Mouse (Mus musculus): ENCODE data around the gene Nav1.

The Nav1 gene

DNA sequence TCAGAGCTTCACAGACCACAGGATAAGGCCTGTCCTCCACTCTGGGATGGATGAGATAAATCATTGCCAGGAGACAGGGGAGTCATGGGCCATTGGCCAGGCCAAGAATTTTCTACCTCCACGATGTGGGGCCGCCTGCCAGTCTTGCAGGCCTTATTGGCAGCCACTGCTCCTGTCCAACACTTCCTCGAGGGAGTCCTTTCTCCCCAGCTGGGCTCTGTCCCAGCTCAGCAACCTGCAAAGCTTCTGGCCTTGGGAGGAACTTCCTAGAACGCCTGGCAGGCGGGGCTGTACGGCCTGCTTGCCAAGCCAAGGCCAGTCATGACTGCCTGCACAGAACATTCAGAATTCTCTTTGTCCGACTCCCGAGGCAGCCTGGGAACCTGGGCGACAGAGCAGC lies 58.3 kb downstream of the Nav1 start:
- DNase-seq (ENCODE audit: low spot score), result peak; percentile 85

DNA sequence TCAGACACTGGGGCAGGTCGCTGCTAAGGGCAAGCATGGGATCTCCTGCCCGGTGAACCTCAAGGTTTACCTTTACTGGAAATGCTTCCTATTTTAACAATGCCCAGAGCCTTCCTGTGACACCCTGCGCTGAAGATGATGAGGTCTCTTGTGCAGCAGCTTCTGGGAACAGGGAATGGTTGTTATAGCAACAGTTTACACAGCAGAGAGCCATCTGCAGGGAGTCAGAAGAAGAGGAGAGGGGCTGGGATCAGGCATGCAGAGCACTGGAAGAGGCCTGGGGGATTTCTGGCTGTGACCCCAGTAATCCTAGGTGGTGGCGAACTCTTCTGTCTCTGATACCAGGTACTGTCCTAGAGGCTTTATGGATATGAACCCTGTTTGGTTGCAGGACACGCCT lies 61.0 kb downstream of the Nav1 start:
- no peak for DNase-seq (ENCODE audit: low spot score)

- DNase-seq (ENCODE audit: low spot score), result peak; percentile 63
Observed at GRCm38 (mm10) chr1:135544504-135545146, 62.5 kb downstream of the Nav1 start.

GRCm38 (mm10) chr1:135542841-135543810 lies 64.0 kb downstream of the Nav1 start:
- DNase-seq (ENCODE audit: low spot score), result no peak

GRCm38 (mm10) chr1:135542080-135542479 lies 65.0 kb downstream of the Nav1 start:
- DNase-seq (ENCODE audit: low spot score), result no peak

GRCm38 (mm10) chr1:135540270-135540669 lies 66.8 kb downstream of the Nav1 start:
- peak; percentile 78 for DNase-seq (ENCODE audit: low spot score)

- no peak for DNase-seq (ENCODE audit: low spot score)
Observed at GRCm38 (mm10) chr1:135538441-135539265, 68.4 kb downstream of the Nav1 start.

GRCm38 (mm10) chr1:135536822-135537221 lies 70.3 kb downstream of the Nav1 start:
- DNase-seq (ENCODE audit: low spot score), result no peak

GRCm38 (mm10) chr1:135536326-135536725 lies 70.8 kb downstream of the Nav1 start:
- DNase-seq (ENCODE audit: low spot score), result no peak

- no peak for DNase-seq (ENCODE audit: low spot score)
Observed at GRCm38 (mm10) chr1:135535256-135535655, 71.8 kb downstream of the Nav1 start.

- no peak for DNase-seq (ENCODE audit: low spot score)
Observed at GRCm38 (mm10) chr1:135534782-135535181, 72.3 kb downstream of the Nav1 start.

- no peak for DNase-seq (ENCODE audit: low spot score)
Observed at GRCm38 (mm10) chr1:135534070-135534469, 73.0 kb downstream of the Nav1 start.

DNA sequence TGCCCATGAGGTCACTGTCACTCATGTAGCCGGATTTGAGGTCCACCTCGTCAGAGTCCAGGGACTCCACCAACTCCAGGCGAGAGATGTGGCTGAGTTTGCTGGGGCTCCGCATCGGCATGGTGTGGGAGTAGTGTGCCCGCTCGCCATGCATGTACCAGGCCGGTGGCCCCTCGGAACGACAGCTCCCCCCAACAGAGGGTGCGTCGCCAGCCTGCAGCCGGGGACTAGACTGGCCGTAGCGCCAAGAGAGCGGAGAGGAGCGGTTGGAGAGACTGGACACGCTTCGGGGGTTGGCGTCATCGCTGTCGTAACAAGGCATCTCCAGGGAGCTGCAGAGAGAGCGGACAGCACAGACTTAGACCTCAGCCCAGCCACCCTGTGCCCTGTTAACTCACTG lies 74.7 kb downstream of the Nav1 start:
- no peak for DNase-seq (ENCODE audit: low spot score)

GRCm38 (mm10) chr1:135531981-135532380 lies 75.1 kb downstream of the Nav1 start:
- DNase-seq (ENCODE audit: low spot score), result no peak

DNA sequence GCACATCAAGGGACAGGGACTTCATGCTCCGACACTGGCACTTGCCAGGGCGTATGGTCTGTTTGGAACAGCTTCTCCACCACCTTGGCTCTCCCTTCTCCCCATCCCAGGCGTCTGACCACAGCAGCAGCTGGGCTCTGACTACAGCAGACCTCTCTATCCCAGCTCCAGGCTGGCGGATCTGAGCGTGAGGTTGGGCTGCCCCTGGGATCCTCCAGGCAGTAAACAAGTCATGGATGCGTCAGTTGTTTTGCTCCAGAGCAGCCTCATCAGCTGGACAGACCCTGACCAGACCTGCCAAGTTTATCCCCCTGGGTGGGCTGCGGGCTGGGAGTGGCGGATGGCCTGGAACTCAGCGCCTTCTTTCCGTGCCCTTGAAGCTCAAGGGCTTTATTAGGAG lies 76.0 kb downstream of the Nav1 start:
- peak; percentile 62 for DNase-seq (ENCODE audit: low spot score)

- no peak for DNase-seq (ENCODE audit: low spot score)
Observed at GRCm38 (mm10) chr1:135524518-135524860, 82.6 kb downstream of the Nav1 start.

GRCm38 (mm10) chr1:135523780-135524517 lies 83.1 kb downstream of the Nav1 start:
- no peak for DNase-seq (ENCODE audit: low spot score)

DNA sequence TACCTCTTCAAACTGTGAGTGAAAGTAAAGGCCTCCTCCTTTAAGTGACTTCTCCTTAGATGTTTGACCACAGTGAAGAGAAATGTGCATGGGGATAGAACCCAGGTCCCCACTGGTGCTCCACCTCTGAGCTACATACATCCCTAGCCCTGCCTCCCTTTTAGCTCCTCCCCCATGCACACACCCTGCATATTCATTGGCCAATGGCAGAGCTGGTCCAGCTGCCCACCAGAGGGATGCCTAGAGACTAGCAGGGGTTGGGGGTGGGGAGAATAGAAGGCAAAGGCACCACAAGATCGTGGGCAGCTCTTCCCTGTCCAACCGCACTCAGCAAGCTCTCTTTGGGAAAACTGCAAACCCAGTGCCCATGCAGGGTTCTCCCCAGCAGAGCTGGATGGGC lies 83.8 kb downstream of the Nav1 start:
- no peak for DNase-seq (ENCODE audit: low spot score)

- DNase-seq (ENCODE audit: low spot score), result no peak
Observed at GRCm38 (mm10) chr1:135520550-135521168, 86.4 kb downstream of the Nav1 start.

- no peak for DNase-seq (ENCODE audit: low spot score)
Observed at GRCm38 (mm10) chr1:135518661-135519060, 88.4 kb downstream of the Nav1 start.

DNA sequence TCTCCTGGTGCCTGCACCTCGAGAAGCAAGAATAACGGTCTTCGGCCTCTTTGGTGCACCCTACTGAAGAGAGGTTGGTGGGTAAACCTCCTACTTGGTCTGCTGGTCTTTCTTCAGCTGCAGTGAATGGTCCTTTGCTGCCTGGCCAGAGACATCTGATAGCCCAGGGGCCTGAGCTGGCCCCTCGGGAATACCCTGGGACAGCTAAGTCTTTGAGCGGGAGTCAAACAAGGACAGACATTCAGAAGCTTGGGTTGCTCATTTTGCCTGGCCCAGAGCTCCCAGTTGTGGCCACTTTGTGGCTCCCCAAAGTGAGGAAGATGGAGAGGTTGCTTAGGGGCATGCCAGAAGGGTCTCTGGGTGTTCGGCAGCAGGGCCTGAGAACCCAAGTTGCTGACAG lies 89.6 kb downstream of the Nav1 start:
- DNase-seq (ENCODE audit: low spot score), result no peak
